Mouse (Mus musculus) embryonic fibroblast, embryonic 13.5 days (primary cell): ENCODE measurements around the gene Trpv4. TPM values are rescaled to one million over a fixed set of nuclear protein-coding genes. Genes with fewer than 3 reads are reported as not detected.

Source experiments
- H3K27ac ChIP-seq: 2 replicates; pipeline ENCODE4 v1.5.1; 2012; ENCODE audit warnings: low read length, control low read depth, inconsistent platforms; ENCODE audit not compliant: insufficient read depth
- H3K4me1 ChIP-seq: 2 replicates; pipeline ENCODE4 v1.6.1; 2011; ENCODE audit warnings: low read length; ENCODE audit not compliant: control insufficient read depth, insufficient read depth
- H3K4me3 ChIP-seq: 2 replicates; pipeline ENCODE4 v1.5.1; 2011; ENCODE audit warnings: mild to moderate bottlenecking, control low read depth, low read length; ENCODE audit not compliant: insufficient read depth
- CTCF ChIP-seq: IDR thresholded peaks from 2 replicates; pipeline ENCODE4 v1.5.1; 2011; ENCODE audit warnings: mild to moderate bottlenecking, control low read depth, low read length, moderate library complexity, borderline replicate concordance; ENCODE audit not compliant: insufficient read depth
- POLR2A ChIP-seq: IDR thresholded peaks from 2 replicates; pipeline ENCODE4 v1.6.1; 2011; ENCODE audit warnings: low read depth, mild to moderate bottlenecking, control low read depth, low read length, moderate library complexity
- polyA plus RNA-seq: library from polyadenylated mRNA; stranded (reverse); fragments of >200 nt; gene quantifications from 2 replicates; pipeline ENCODE4 v1.2.4, GENCODE M21; 2011; ENCODE audit warnings: low read depth; ENCODE audit not compliant: missing spikeins, insufficient read length

Trpv4 gene
- polyA plus RNA-seq, 1 experiment, result 1.1 TPM

DNA sequence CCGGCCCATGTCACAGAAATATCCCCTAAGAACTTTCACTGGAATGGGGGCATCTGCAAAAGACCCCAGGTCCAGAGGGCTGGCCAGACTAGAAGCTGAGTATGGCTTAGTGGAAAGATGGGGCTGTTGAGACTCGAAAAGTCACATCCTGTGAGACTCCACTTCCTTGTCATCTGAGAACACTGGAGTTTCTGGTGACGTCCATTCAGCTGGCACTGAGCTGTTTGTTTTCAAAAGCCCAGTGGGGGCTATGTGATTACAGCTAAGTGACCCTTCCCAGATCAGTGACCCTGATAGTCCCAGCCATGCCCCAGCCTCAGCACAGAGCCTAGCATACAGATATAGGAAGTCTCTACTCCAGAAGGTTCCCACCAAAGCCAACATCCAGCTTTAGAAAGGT lies 6.8 kb downstream of the Trpv4 start:
- peaks cover 8% of the 10 kb centered on the region for H3K4me1 ChIP-seq
- no peak overlapping the region for H3K4me3 ChIP-seq
- H3K27ac ChIP-seq, result no peak overlapping the region
- no peak for TF ChIP-seq POLR2A
- no peak for TF ChIP-seq CTCF

DNA sequence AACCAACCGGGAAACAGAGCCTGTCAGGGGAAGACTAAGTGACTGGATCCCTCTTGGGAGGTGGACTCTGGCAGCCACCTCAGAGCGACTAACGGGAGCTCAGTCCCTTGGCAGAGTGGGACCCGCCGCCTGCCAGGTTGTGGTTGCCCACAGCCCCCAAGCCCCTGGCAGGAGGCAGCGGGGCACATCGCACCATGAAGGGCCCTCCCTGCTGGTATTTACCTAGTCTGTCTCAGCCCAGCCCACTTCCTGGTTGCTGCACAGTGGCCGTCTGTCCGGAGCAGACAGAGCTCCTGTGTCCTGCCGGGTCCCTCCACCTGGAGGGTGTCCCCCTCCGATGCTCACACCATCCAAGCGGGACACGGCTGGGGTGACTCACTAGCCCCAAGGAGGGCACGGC lies 7.2 kb downstream of the Trpv4 start:
- Histone ChIP-seq H3K4me1 (peaks cover 8% of the 10 kb centered on the region), H3K27ac (no peak overlapping the region), H3K4me3 (no peak overlapping the region)
- TF ChIP-seq POLR2A, result no peak
- TF ChIP-seq CTCF, result no peak

GRCm38 (mm10) chr5:114648728-114649311 lies 9.4 kb downstream of the Trpv4 start:
- Histone ChIP-seq H3K27ac (no peak overlapping the region), H3K4me1 (peaks cover 8% of the 10 kb centered on the region), H3K4me3 (no peak overlapping the region)
- TF ChIP-seq POLR2A (no peak), CTCF (no peak)

- Histone ChIP-seq H3K27ac (no peak overlapping the region), H3K4me1 (peaks cover 8% of the 10 kb centered on the region), H3K4me3 (no peak overlapping the region)
- no peak for TF ChIP-seq CTCF
- TF ChIP-seq POLR2A, result no peak
These were observed 10.8 kb downstream of the Trpv4 start for GRCm38 (mm10) chr5:114647211-114647974.

GRCm38 (mm10) chr5:114645916-114646315 lies 12.3 kb downstream of the Trpv4 start:
- Histone ChIP-seq H3K4me3 (no peak overlapping the region), H3K4me1 (peaks cover 8% of the 10 kb centered on the region), H3K27ac (no peak overlapping the region)
- TF ChIP-seq POLR2A, result no peak
- TF ChIP-seq CTCF, result no peak

DNA sequence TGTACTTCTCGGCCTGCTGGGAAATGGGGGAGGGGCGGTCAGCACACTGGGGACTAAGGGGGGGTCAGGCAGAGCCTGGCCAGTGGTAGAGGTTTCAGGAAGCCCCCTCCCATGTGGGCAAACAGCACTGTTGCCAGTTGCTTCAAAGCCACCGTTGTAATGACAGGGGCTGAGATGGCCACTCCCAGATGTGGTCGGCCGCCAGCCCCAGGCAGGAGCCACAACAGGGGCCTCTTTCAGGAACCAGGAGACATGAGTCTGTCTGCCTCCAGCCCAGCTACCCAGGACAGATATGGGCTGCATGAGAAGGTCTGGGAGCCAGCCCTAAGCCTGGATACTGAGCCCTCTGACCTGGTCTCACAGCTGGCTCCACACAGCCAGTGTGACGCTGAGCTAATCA lies 13.3 kb downstream of the Trpv4 start:
- peaks cover 8% of the 10 kb centered on the region for H3K4me1 ChIP-seq
- H3K27ac ChIP-seq, result no peak overlapping the region
- no peak overlapping the region for H3K4me3 ChIP-seq
- TF ChIP-seq CTCF (no peak), POLR2A (no peak)

DNA sequence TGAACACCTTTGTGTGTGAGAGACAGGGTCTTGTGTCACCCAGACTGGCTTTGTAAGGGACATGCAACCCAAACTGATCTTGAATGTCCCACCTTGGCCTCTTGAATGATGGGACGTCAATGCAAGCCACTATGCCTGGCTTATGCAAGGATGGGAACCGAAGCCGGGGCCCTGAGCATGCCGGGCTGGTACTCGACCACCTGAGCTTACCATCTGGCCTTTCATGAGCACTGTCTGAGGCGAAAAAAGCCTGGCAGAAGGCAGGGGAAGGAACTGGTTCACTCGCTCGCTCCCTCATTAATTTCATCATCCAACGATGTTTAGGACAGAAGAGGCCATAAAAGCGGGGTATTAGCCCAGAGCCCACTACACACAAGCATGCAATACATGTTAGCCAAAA lies 17.4 kb downstream of the Trpv4 start:
- TF ChIP-seq CTCF, result no peak
- H3K4me1 ChIP-seq, result no peaks in the 10 kb centered on the region
- no peak overlapping the region for H3K27ac ChIP-seq
- H3K4me3 ChIP-seq, result no peak overlapping the region

DNA sequence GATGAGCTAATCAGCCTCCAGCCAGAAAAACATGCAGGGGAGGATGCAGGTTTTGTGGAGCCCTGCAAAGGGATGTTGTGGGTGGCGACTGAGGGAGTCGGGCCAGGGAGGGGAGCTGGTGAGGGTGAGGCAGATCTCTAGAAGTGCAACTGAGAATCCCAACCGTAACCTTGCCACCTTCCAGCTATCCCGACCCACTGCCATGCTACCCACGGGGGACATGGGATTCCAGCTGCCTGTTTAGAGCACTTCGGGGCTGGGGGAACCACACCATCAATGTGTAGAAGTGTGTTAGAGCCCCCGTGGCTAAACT lies 18.6 kb downstream of the Trpv4 start:
- Histone ChIP-seq H3K4me1 (no peaks in the 10 kb centered on the region), H3K4me3 (no peak overlapping the region), H3K27ac (no peak overlapping the region)
- no peak for TF ChIP-seq POLR2A
- no peak for TF ChIP-seq CTCF

DNA sequence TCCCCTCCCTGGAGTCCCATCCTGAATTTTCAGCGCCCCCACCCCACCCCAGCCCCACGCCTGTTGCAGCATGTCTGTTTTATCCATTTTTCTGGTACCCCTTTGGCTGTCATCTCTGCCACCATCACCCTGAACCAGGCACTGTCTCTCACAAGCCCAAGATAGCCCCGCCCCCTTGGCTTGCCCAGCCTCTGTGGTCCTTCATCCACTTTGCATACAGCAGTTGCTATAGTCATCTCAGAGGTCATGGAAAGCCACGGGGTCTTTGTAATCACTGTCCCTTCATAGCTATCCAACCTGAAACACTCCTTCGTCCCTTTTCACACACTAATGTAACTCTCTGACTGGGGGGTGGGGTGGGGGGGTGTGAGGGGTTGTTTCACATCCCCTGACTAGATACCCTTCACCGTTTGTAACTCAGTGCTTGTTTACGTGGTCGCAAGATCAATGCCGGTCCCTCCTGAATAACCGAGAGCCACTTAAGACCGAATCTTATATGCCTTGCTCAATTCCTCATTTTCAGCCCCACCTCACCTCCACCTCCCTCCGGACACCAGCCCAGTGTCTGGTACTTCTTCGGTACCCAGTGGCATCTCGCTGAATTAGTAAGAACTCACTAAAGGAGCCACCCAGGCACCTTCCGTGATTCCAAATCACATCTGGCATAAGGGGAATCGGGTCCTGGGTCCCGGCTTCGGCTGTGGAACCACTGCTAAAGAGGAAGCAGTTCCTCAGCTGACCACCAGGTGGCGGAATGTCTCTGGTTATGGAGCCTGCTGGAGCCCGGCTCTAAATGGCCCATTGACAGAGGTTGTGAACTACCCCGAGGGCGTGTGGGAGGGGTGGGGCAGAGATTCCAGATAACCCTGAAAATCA lies 19.2 kb downstream of the Trpv4 start:
- H3K4me1 ChIP-seq, result no peaks in the 10 kb centered on the region
- H3K27ac ChIP-seq, result no peak overlapping the region
- TF ChIP-seq POLR2A (no peak), CTCF (peak; percentile 58; the same call in 1 of the 2 replicates)
- H3K4me3 ChIP-seq, result no peak overlapping the region

- Histone ChIP-seq H3K4me1 (no peaks in the 10 kb centered on the region), H3K27ac (no peak overlapping the region), H3K4me3 (no peak overlapping the region)
- TF ChIP-seq CTCF (no peak), POLR2A (no peak)
These were observed 22.1 kb downstream of the Trpv4 start for GRCm38 (mm10) chr5:114636091-114636490.
